Mouse (Mus musculus) liver, embryonic 14.5 days (tissue): ENCODE data around the gene Sh3rf1. TPM values are rescaled to one million over a fixed set of nuclear protein-coding genes. Genes with fewer than 3 reads are reported as not detected.

Experiments
- ATAC-seq: fragments of 200-750 bp; cut with Nextera tagmentation; 2 replicates; pipeline ENCODE4 v1.8.0; 2017; ENCODE audit warnings: moderate number of reproducible peaks, mild to moderate bottlenecking, moderate library complexity; ENCODE audit not compliant: insufficient read depth
- DNase-seq, 3 experiments: peaks; one replicate each; pipeline ENCODE4 v3.0.0-alpha.2; 2012 to 2013; ENCODE audit warnings: low read depth in 3 of 3, low spot score in 3 of 3
- H3K27ac ChIP-seq: fragments of 300-500 bp; sonication (generic); 2 replicates; pipeline ENCODE4 v1.5.1; 2014; ENCODE audit warnings: moderate library complexity, mild to moderate bottlenecking, control low read depth, inconsistent platforms
- H3K27me3 ChIP-seq: fragments of 300-500 bp; sonication (generic); 2 replicates; pipeline ENCODE4 v1.6.1; 2014; ENCODE audit warnings: mild to moderate bottlenecking, low read length, moderate library complexity; ENCODE audit not compliant: control insufficient read depth, insufficient read depth
- H3K36me3 ChIP-seq: fragments of 300-500 bp; sonication (generic); replicated peaks from 2 replicates; pipeline ENCODE4 v1.6.1; 2014; ENCODE audit warnings: low read depth; ENCODE audit not compliant: control insufficient read depth, insufficient read depth
- H3K4me1 ChIP-seq, 2 experiments: fragments of 200-500 bp in 1 of 2; fragments of 300-500 bp in 1 of 2; sonication (generic) in 1 of 2; replicated peaks; 2 replicates each; pipeline ENCODE4 v1.6.1; 2012 to 2014; ENCODE audit warnings: antibody characterized with exemption in 1 of 2, inconsistent platforms in 1 of 2, low read length in 1 of 2; ENCODE audit not compliant: control insufficient read depth in 2 of 2, insufficient read depth in 2 of 2
- H3K4me2 ChIP-seq: fragments of 300-500 bp; sonication (generic); 2 replicates; pipeline ENCODE4 v1.6.1; 2014; ENCODE audit warnings: low read depth, mild to moderate bottlenecking, control low read depth, moderate library complexity
- H3K4me3 ChIP-seq, 2 experiments: fragments of 200-500 bp in 1 of 2; fragments of 300-500 bp in 1 of 2; sonication (generic) in 1 of 2; 2 replicates each; pipeline ENCODE4 v1.5.1; 2012 to 2014; ENCODE audit warnings: low read depth in 2 of 2, low read length in 2 of 2, mild to moderate bottlenecking in 2 of 2, control low read depth in 1 of 2, inconsistent platforms in 1 of 2, moderate library complexity in 1 of 2; ENCODE audit not compliant: insufficient read depth in 1 of 2
- H3K9ac ChIP-seq: fragments of 300-500 bp; sonication (generic); replicated peaks from 2 replicates; pipeline ENCODE4 v1.6.1; 2014; ENCODE audit warnings: mild to moderate bottlenecking, control low read depth, moderate library complexity
- H3K9me3 ChIP-seq: fragments of 300-500 bp; sonication (generic); 2 replicates; pipeline ENCODE4 v1.6.1; 2016; ENCODE audit warnings: low read length, mixed read lengths; ENCODE audit not compliant: control insufficient read depth
- CTCF ChIP-seq: IDR thresholded peaks from 2 replicates; pipeline ENCODE4 v1.5.1; 2016; ENCODE audit warnings: antibody characterized with exemption, low read depth, control low read depth
- EP300 ChIP-seq: IDR thresholded peaks from 2 replicates; pipeline ENCODE4 v1.6.1; 2016; ENCODE audit warnings: antibody characterized with exemption, low read depth
- WGBS: fragments of 180-500 bp; shearing (Covaris S2); extraction: QIAGEN DNeasy Blood & Tissue Kit; methylation state at CpG from one replicate; pipeline ENCODE4 v1.1.7; 2014; ENCODE audit not compliant: insufficient replicate concordance; 5-methylcytosine and 5-hydroxymethylcytosine counted together
- polyA plus RNA-seq, 2 experiments: library from polyadenylated mRNA; depleted of rRNA in 1 of 2; stranded (reverse) in 1 of 2; unstranded in 1 of 2; fragments of >200 nt; fragmentation: Nextera tagmentation in 1 of 2; extraction: Ambion mirVana in 1 of 2; gene quantifications; 2 replicates each; pipeline versions ENCODE4 v1.2.1 to v1.2.3; 2012 to 2014

Sh3rf1 gene
- polyA plus RNA-seq, 2 experiments, result 0.61 to 0.85 TPM

- Histone ChIP-seq H3K36me3 (no peaks in the 10 kb centered on the region), H3K27me3 (no peaks in the 10 kb centered on the region), H3K4me3 (no peak overlapping the region), H3K4me2 (no peak overlapping the region), H3K9ac (no peak overlapping the region), H3K4me1 (no peaks in the 10 kb centered on the region), H3K9me3 (no peaks in the 10 kb centered on the region), H3K27ac (no peak overlapping the region)
- no peak for ATAC-seq
- 41% methylated on average over 2 of the region's 2 CpGs for WGBS
- TF ChIP-seq CTCF (no peak), EP300 (no peak)
- no peak for DNase-seq
Observed at GRCm38 (mm10) chr8:61344435-61344834, 120.8 kb downstream of the Sh3rf1 start.

DNA sequence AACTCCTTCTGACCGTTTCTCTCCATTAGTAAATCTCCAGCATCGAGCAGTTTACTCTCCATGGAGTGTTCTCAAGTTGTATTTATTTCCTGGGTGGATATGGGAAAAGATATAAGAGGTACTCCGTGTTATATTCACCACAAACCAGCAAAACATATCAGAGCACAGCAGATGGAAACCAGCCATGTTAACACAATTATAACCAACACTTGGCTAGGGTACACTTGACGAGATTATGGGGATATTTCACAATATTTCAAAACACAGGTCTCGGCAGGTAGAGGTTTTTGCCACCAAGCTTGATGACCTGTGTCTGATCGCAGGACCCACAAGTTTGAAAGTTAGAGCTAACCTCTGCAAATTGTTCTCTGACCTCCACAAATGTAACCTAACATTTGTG is 123.3 kb downstream of the Sh3rf1 start:
- TF ChIP-seq CTCF (no peak), EP300 (no peak)
- WGBS, result 57% methylated on average over 6 of the region's 6 CpGs
- Histone ChIP-seq H3K4me3 (no peak overlapping the region), H3K9ac (no peak overlapping the region), H3K4me1 (no peaks in the 10 kb centered on the region), H3K9me3 (no peaks in the 10 kb centered on the region), H3K27me3 (no peaks in the 10 kb centered on the region), H3K36me3 (no peaks in the 10 kb centered on the region), H3K27ac (no peak overlapping the region), H3K4me2 (no peak overlapping the region)
- ATAC-seq, result no peak
- DNase-seq, result no peak

DNA sequence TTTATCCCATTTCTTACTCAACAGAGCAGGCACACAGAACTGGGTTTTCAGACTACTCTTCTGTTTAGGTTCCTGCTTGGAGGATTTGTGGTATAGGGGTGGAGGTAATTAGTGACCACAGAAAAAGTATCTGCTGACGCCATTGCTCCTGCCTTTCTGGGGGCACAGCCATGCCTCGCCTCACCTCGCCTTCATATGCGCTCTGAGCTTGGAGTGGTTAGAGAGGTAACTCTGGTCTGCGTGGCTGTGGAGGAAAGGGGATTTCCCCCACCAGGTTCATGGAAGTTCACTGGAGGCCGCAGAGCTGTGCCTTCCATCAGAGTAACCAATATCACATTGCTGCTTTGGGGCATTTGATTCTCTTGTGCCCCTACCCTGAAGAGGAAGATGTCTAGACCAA is 123.9 kb downstream of the Sh3rf1 start:
- Histone ChIP-seq H3K27me3 (no peaks in the 10 kb centered on the region), H3K27ac (no peak overlapping the region), H3K9ac (no peak overlapping the region), H3K4me2 (no peak overlapping the region), H3K4me1 (no peaks in the 10 kb centered on the region), H3K36me3 (no peaks in the 10 kb centered on the region), H3K9me3 (no peaks in the 10 kb centered on the region), H3K4me3 (no peak overlapping the region)
- WGBS, result 51% methylated on average over 6 of the region's 6 CpGs
- no peak for ATAC-seq
- no peak for DNase-seq
- no peak for TF ChIP-seq CTCF
- no peak for TF ChIP-seq EP300

- Histone ChIP-seq H3K27ac (no peak overlapping the region), H3K4me3 (no peak overlapping the region), H3K4me1 (no peaks in the 10 kb centered on the region), H3K9ac (no peak overlapping the region), H3K36me3 (no peaks in the 10 kb centered on the region), H3K4me2 (no peak overlapping the region), H3K27me3 (no peaks in the 10 kb centered on the region), H3K9me3 (no peaks in the 10 kb centered on the region)
- no peak for ATAC-seq
- no peak for DNase-seq
- TF ChIP-seq CTCF, result no peak
- TF ChIP-seq EP300, result no peak
- 56% methylated on average over 5 of the region's 5 CpGs for WGBS
Observed at GRCm38 (mm10) chr8:61348029-61348428, 124.4 kb downstream of the Sh3rf1 start.

DNA sequence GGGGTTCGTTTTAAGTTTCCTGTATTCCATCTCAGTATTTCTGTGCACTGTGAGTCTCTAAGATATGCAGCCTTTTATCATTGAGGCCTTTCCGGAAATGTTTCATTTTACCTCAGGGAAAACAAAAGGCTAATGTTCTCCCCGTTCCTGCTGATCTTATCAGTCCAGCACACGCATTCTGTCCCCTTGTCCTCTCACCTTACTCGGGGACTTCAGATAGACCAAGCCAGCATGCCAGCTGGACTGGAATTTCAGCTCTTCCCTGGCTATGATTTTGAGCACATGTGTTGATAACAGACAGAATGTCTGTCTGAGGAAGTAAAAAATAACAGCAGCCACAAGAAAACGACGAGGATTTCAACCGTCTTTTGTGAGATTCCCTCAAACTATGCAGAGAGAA is 124.8 kb downstream of the Sh3rf1 start:
- H3K4me3 ChIP-seq, result no peak overlapping the region
- H3K9me3 ChIP-seq, result no peaks in the 10 kb centered on the region
- WGBS, result 25% methylated on average over 8 of the region's 8 CpGs
- H3K36me3 ChIP-seq, result no peaks in the 10 kb centered on the region
- no peak overlapping the region for H3K4me2 ChIP-seq
- no peak overlapping the region for H3K9ac ChIP-seq
- TF ChIP-seq EP300, result no peak
- no peak for TF ChIP-seq CTCF
- DNase-seq (no peak), ATAC-seq (no peak)
- H3K4me1 ChIP-seq, result no peaks in the 10 kb centered on the region
- no peak overlapping the region for H3K27ac ChIP-seq
- no peaks in the 10 kb centered on the region for H3K27me3 ChIP-seq
